Mouse (Mus musculus) gastrocnemius, adult 2 months (tissue): Measurements from ENCODE around the gene Napsa. TPM values are rescaled to one million over a fixed set of nuclear protein-coding genes. Genes with fewer than 3 reads are reported as not detected.
A peak's percentile ranks its signal among the peaks of the same experiment; 100 is the strongest.

Experiments
- DNase-seq: peaks from one replicate; pipeline ENCODE4 v3.0.0; 2022
- H3K27ac ChIP-seq: fragments of 200-600 bp; 2 replicates; pipeline ENCODE4 v1.8.1; 2022; ENCODE audit warnings: mild to moderate bottlenecking
- H3K4me3 ChIP-seq: fragments of 200-600 bp; 2 replicates; pipeline ENCODE4 v1.8.1; 2022; ENCODE audit warnings: mild to moderate bottlenecking, moderate library complexity
- CTCF ChIP-seq: fragments of 200-600 bp; IDR thresholded peaks from 2 replicates; pipeline ENCODE4 v1.8.1; 2022; ENCODE audit warnings: antibody characterized with exemption, mild to moderate bottlenecking, moderate library complexity
- intact Hi-C: fragments of 180-260 bp; cut with DNase I; formaldehyde crosslinking; loops from one replicate; pipeline ENCODE4 v1.15.1; 2025
- total RNA-seq, 2 experiments: library from RNA; stranded (reverse); gene quantifications; 2 replicates each; pipeline ENCODE4 v1.2.3; 2021

Napsa gene
- total RNA-seq, 2 experiments from 2014 or later, result 0.20 TPM; not detected in 1

DNA sequence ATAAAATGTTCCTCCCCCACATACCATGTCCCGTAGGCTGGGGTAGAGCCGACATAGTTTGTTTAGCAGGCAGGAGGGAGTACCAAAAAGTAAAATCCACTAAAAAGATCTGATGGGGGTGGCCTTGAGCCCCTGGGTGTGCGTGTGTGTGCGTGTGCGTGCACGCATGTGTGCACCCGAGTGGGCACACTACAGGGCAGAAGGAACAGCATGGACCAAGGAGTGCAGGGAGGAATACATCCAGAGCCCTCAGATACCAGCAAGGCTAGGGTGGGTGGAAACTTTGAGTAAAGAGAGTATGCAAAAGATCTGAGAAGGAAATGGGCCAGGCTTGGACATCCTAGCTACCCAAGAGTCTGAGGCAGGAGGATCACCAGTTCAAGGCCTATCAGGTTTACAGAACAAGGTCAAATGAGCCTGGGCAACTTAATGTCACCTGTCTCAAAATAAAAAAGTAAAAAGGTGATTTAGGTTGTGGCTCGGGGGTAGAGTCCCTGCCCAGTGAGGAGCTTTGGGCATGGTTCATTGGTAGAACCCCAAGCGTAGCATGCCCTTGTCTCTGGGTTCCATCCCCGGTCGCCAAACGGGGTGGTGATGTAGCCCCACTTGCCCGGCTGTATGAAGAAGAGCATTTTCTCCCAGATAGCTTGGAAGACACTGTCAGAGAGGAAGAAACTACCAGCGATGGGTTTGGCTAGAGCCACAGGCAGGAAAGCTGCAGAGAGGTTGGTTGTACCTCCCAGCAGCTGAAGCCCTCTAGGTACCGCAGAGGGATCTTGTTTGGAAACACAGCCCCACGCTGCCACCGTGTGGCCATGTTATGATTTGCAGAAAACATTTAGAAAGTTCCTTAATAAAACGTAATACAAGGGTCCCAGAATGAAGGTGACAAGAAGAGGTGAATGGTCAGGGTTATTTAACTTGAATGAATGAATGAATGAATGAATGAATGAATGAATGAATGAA is 11.5 kb upstream of the Napsa start:
- intact Hi-C loops, result loop anchor here (5.0 kb wide), 3 partner anchors 38 to 298 kb away; partner anchors contain the start of genes Gm15517 and Mybpc2
- DNase-seq, result peak; percentile 75
- no peak overlapping the region for H3K27ac ChIP-seq
- TF ChIP-seq CTCF, result peak; percentile 85
- H3K4me3 ChIP-seq, result no peak overlapping the region

DNA sequence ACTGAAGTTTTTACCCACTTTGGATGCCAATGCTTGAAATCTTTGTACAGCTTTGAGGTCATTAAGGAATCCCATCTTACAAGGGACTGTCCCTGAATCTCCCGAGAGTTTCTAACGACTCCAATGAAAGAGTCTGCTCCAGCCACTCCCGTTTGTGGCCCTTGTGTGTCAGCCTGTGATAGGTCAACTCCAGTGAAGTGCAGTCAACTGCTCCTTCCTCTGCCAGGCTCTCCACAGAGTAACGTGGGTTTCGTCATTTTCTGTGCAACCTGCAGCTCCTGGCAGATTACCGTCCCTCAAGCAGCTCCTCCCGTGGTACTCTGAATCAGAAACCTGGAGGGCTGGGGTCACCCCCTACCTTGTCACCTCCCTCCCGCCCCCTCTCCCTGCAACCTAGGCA is 8.9 kb upstream of the Napsa start:
- DNase-seq, result no peak
- TF ChIP-seq CTCF, result no peak
- intact Hi-C loops, result loop anchor here (5.0 kb wide), 3 partner anchors 41 to 301 kb away; partner anchors contain the start of genes Gm15517 and Mybpc2
- Histone ChIP-seq H3K4me3 (no peak overlapping the region), H3K27ac (no peak overlapping the region)

DNA sequence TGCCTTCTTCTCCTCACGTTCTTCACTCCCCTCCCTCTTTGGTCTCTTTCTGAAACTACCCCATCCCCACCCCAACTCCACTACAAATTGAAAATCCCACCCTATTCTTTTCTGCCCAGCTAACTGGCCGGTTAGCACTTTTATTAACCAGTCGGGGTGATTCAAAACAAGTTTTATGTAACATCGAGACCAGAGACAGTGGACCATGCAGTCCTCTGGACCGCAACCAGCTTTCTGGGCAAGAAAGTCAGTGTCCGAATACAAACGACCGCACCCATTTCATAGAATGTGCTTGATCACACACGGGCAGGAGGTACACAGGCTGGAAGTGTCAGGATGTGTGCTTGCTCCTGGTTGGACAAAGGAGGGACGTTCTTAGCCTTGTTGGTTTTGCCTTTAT is 7.7 kb upstream of the Napsa start:
- Histone ChIP-seq H3K4me3 (no peak overlapping the region), H3K27ac (no peak overlapping the region)
- no peak for DNase-seq
- intact Hi-C loops, result loop anchor here (5.0 kb wide), 3 partner anchors 42 to 302 kb away; partner anchors contain the start of genes Gm15517 and Mybpc2
- no peak for TF ChIP-seq CTCF

DNA sequence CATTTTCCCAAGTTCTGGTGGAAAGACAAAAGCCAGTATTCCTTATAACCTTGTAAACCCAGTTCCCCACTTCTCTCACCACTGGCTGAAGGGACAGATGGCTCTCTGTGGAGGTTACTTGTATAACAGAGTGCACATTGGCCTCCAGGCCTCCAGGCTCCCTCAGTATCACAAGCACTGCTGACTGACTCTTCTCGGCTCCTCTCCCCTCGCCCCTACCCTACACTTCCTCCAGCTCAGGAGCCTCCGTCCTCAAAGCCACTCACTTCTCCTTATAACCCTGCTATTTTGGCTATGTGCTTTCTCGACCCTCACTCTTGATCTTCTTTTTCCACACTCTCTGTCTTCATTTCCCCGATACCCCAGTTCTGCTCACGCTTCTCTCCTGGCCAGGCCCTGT is 6.8 kb upstream of the Napsa start:
- intact Hi-C loops, result no loop called here
- Histone ChIP-seq H3K4me3 (no peak overlapping the region), H3K27ac (no peak overlapping the region)
- no peak for DNase-seq
- TF ChIP-seq CTCF, result no peak

DNA sequence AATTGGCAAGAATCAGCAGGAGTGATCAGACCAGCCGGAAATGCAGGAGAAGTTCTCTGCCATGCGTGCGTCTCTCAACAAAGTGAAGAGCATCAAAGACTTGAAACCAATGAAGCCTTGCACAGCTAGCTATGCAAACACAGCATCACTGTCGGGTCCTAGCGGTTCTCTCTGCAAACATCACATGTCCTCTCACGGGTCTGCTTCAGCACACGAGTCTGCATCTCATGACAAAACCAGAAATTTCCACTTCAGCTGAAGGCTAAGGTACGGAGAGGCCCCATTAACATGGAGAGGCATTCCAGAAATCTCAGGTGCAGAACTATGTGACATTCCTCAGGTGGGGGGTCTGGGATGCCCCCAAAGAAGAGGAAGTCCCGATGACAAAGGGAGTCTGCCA is 3.4 kb upstream of the Napsa start:
- Histone ChIP-seq H3K27ac (no peak overlapping the region), H3K4me3 (no peak overlapping the region)
- intact Hi-C loops, result no loop called here
- no peak for TF ChIP-seq CTCF
- DNase-seq, result no peak

DNA sequence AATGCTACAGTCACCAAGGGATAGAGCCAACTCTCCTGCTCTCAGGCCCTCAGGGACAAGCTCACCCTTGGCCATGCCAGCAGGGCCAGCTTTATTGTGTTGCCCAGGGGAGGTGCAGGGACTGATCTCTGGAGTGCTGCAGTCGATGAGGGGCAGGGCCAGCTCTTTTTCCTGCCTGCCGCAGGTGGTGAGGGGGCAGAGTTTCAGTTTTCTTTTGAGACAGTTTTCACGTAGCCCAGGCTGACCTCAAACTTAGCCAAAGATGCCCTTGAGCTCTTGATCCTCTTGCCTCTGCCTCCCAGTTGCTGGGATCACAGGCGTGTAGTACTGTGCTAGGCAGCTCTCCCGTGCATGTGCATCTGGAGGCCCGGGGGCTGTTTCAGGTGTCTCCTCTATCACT is 1.2 kb upstream of the Napsa start:
- DNase-seq, result no peak
- Histone ChIP-seq H3K27ac (no peak overlapping the region), H3K4me3 (no peak overlapping the region)
- TF ChIP-seq CTCF, result no peak
- intact Hi-C loops, result no loop called here

DNA sequence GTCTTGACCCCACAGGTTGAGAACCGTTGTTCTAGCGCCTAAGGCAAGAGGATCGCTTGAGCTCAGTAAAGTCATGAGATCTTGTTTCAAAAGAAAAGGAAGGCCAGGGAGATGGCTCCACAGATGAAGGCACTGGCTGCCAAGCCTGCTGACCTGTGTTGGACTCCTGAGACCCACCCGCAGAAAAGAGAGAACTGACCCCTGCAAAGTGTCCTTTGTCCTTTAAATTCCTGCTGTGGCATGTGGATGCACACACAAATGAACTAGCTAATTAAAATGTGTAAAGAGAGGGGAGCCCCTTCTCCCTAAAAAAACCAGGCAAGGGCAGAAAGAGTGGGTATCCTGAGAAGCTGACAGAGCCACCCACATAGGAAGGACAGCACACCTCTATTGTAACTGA is 369 bp upstream of the Napsa start:
- DNase-seq, result no peak
- intact Hi-C loops, result no loop called here
- no peak overlapping the region for H3K4me3 ChIP-seq
- TF ChIP-seq CTCF, result no peak
- H3K27ac ChIP-seq, result no peak overlapping the region

DNA sequence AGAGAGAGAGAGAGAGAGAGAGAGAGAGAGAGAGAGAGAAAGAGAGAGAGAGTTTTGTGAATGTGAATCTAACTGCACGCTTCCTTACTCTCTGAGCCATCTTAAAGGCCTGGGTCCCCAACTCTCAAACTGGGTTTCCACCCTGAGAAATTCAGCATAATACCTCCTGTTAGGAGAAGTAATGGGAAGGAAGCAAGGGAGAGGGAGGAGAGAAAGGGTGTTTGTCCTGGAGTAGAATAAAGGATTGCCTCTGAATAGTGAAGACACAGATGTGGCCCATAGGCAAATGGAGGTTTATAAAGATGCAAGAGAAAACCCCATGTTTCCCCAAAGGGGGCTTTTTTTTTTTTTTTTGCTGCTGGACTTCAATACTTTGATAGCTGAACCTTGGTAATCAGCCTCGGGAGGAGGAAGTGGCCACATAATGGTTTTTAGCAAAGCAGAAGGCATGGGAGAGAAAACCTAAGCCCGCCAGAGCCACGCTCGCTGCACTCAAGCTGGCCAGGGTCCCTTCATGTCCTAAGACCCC is 840 bp downstream of the Napsa start:
- intact Hi-C loops, result no loop called here
- no peak for DNase-seq
- Histone ChIP-seq H3K4me3 (no peak overlapping the region), H3K27ac (no peak overlapping the region)
- TF ChIP-seq CTCF, result no peak

DNA sequence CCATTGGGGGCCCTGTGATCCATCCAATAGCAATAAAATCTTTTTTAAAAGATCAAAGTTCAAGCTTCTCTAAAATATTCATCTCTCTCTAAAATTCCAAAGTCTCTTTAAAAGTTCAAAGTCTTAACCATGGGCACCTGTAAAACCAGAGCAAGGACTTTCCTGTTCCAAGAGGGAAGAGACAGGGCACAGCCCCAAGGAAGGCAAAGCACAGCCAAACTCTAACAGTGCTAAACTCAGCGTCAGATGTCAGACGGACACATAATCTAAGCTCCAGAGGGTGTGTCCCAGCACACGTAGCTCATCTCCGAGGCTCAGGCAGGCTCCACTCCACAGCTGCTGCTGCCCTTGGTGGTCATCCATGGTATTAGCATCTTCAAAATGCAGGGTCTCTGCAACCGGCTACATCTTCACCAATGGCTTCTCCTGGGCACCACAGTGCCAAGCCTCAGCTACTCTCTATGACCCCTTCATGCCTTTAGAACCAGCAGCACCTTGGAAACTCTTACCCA is 4.2 kb downstream of the Napsa start:
- Histone ChIP-seq H3K27ac (no peak overlapping the region), H3K4me3 (no peak overlapping the region)
- TF ChIP-seq CTCF, result no peak; the same call in 1 of the 2 replicates
- intact Hi-C loops, result no loop called here
- DNase-seq, result no peak

DNA sequence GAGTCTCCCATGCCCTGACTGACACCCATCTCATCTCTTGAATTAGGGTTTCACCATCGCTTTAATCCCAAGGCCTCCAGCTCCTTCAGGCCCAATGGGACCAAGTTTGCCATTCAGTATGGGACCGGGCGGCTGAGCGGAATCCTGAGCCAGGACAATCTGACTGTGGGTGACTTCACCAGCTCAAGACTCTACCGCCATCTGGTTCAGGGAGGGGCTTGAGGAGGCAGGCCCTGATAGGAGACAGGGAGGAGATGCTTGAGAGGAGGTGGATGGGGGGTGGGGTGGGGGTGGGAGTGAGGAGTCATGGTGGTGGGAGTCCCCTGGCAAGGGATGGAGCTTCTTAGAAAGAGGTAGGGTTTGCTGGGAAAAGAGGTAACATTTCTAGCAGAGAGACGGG is 9.5 kb downstream of the Napsa start:
- intact Hi-C loops, result no loop called here
- Histone ChIP-seq H3K4me3 (no peak overlapping the region), H3K27ac (no peak overlapping the region)
- DNase-seq, result no peak
- TF ChIP-seq CTCF, result no peak

DNA sequence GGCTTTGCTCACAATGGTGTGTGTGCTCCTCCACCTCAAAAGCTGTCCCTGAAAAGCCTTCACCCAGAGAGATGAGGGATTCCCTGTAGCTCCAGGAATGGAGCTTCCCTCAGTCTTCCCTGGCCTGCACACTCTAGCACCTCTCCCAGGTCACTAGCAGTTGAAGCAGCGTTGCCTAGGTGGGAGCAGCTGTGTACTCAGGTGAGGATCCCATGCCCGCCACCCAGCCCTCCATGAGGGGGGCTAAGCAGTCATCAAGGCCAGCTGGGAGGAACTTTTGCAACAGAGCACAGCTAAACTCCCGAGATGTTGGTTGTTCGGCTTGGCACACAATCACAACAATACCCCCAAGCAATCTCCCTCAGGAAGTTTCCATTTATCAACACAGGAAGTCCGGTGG is 10.5 kb downstream of the Napsa start:
- intact Hi-C loops, result no loop called here
- H3K4me3 ChIP-seq, result no peak overlapping the region
- TF ChIP-seq CTCF, result no peak
- H3K27ac ChIP-seq, result no peak overlapping the region
- DNase-seq, result no peak

DNA sequence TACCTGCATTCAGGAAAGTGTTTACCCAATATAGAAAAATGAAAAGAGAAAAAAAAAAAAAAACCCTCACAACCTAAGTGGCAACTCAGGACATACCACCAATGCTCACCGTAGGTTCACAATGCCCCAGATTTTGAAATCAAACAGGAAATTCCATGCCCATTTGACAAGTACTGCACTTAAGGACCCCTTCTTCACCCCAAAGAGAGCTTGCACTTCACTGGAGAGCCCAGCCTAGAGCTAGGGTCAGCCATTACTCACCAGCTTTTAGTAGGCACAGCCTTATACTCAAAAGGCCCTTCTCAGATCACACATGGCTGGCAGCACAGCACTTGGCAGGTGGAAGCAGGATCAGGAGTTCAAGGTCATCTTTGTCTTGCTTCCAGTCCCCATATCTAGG is 11.0 kb downstream of the Napsa start:
- no peak for DNase-seq
- Histone ChIP-seq H3K27ac (no peak overlapping the region), H3K4me3 (no peak overlapping the region)
- no peak for TF ChIP-seq CTCF
- intact Hi-C loops, result no loop called here

DNA sequence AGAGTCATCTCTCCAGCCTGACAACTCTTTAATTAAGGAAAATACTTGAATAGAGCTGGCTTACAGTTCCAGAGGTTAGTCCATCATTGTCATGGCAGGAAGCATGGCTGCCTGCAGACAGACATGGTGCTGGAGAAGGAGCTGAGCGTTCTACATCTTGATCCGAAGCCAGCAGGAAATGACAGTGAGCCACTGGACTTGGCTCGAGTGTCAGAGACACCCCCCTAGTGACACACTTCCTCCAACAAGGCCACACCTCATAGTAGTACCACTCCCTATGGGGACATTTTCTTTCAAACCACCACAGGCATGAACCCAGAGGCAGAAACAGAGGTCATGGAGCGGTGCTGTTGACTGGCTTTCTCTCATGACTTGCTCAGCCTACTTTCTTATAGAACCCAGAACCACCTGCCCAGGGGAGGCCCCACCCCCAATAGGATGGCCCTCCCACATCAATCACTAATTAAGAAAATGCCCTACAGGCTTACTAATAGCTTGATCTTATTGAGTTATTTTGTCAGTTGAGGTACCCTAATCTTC is 12.2 kb downstream of the Napsa start:
- Histone ChIP-seq H3K4me3 (no peak overlapping the region), H3K27ac (no peak overlapping the region)
- DNase-seq, result no peak
- TF ChIP-seq CTCF, result no peak
- intact Hi-C loops, result no loop called here
